Mouse (Mus musculus): Measurements from ENCODE around the gene Calml4. TPM values are rescaled to one million over a fixed set of nuclear protein-coding genes. Genes with fewer than 3 reads are reported as not detected.

Calml4 gene
- total and polyA plus RNA-seq, 3 experiments = not detected

DNA sequence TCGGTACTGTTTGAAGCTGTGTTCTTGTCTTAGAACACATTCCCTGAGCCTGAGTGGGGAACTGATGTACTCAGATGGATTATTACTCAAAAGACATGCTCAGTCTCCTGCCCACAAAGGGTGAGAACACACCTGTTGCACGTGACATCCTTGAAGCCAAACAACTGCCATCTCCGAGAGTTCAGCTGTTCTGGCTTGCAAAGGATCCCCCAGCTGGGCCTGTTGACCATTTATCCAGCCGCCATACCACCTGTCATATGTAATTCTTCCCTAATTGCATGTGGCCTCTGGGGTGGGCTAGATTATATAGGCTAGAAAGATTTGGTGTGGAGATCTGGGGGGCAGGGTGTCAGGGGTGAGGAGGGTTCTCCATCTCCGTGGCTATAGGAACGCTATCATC is 37.1 kb upstream of the Calml4 start:
- in situ Hi-C loops (cut with MboI; ENCODE audit: low pct_ligation_motif_present, low pct_unique_long_range_greater_than_20kb, low sequenced_read_pairs) (loop anchor here (25.0 kb wide), 1 partner anchor 566 kb away; the partner anchor contains the start of genes 2300009A05Rik and Map2k5), dilution Hi-C loops (cut with MboI; ENCODE audit: extremely low pct_ligation_motif_present, extremely low pct_unique_long_range_greater_than_20kb, low sequenced_read_pairs) (no loop called here)
- no peak for DNase-seq (ENCODE audit: extremely low read depth)
- Histone ChIP-seq H3K4me2 (ENCODE audit: insufficient read depth, low read depth, poor library complexity, severe bottlenecking) (no peak overlapping the region), H3K27me3 (replicated peaks) (no peaks in the 10 kb centered on the region), H3K9me3 (replicated peaks; ENCODE audit: low read length) (no peaks in the 10 kb centered on the region), H3K27ac (ENCODE audit: insufficient read depth, low read depth) (no peak overlapping the region), H3K9ac (ENCODE audit: insufficient read depth, low read depth) (no peak overlapping the region), H3K4me3 (replicated peaks in 1 of 3; ENCODE audit: low read depth in 2 of 3, low read length in 2 of 3, poor library complexity in 1 of 3) (no peak overlapping the region), H3K79me2 (replicated peaks; ENCODE audit: control insufficient read depth, extremely low read depth, insufficient read depth, poor library complexity, severe bottlenecking) (no peaks in the 10 kb centered on the region), H3K4me1 (ENCODE audit: control insufficient read depth in 1 of 2, insufficient read depth in 2 of 2) (peaks cover 15 to 30% of the 10 kb centered on the region in 2 experiments), H3K36me3 (replicated peaks in 1 of 2; ENCODE audit: control insufficient read depth in 1 of 2, insufficient read depth in 1 of 2, low read length in 1 of 2) (no peaks in the 10 kb centered on the region)
- TF ChIP-seq SMC3 (IDR thresholded peaks at IDR 0.05; ENCODE audit: low read depth, low read length) (no peak), RCOR1 (conservative IDR thresholded peaks at IDR 0.05; ENCODE audit: low read depth, low read length) (no peak), MYC (IDR thresholded peaks at IDR 0.05; ENCODE audit: low read depth, low read length) (no peak), ZNF384 (IDR thresholded peaks at IDR 0.05; ENCODE audit: low read depth, low read length) (no peak), EP300 (IDR thresholded peaks at IDR 0.05; ENCODE audit: low read length) (no peak), POLR2AphosphoS2 (IDR thresholded peaks at IDR 0.05; ENCODE audit: low read depth, low read length) (no peak), KAT2A (IDR thresholded peaks at IDR 0.05; ENCODE audit: insufficient replicate concordance, low read length) (no peak), CTCF (conservative IDR thresholded peaks at IDR 0.05 in 1 of 2, IDR thresholded peaks at IDR 0.05 in 1 of 2; ENCODE audit: low read depth in 2 of 2, low read length in 2 of 2) (no peak), NRF1 (IDR thresholded peaks at IDR 0.05; ENCODE audit: low read depth, low read length) (no peak), ETS1 (conservative IDR thresholded peaks at IDR 0.05; ENCODE audit: low read depth, low read length) (no peak), POLR2A (IDR thresholded peaks at IDR 0.05; ENCODE audit: low read depth, low read length) (no peak)

DNA sequence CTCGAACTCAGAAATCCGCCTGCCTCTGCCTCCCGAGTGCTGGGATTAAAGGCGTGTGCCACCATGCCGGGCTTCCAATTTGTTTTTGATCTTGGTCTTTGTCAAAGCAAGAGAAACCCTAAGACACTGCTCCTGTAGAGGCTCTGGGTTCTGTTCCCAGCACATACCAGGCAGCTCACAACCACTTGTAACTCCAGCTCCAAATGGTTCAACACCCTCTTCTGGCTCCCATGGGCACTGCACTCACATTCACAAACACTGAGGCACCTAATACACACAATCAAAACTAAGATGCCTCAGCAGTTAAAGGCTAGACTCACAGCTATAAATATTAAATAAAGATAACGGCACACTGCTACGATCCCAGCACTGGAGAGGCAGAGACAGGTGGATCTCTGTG is 36.1 kb upstream of the Calml4 start:
- TF ChIP-seq MAZ (IDR thresholded peaks at IDR 0.05; ENCODE audit: low read depth, low read length) (no peak), NELFE (IDR thresholded peaks at IDR 0.05; ENCODE audit: low read depth, low read length) (no peak), PAX5 (IDR thresholded peaks at IDR 0.05; ENCODE audit: low read length) (no peak), RCOR1 (conservative IDR thresholded peaks at IDR 0.05; ENCODE audit: low read depth, low read length) (no peak), SMC3 (IDR thresholded peaks at IDR 0.05; ENCODE audit: low read depth, low read length) (no peak), BHLHE40 (IDR thresholded peaks at IDR 0.05; ENCODE audit: low read depth, low read length) (no peak), NRF1 (IDR thresholded peaks at IDR 0.05; ENCODE audit: low read depth, low read length) (no peak), ZKSCAN1 (IDR thresholded peaks at IDR 0.05; ENCODE audit: borderline replicate concordance, low read depth, low read length) (no peak)
- dilution Hi-C loops (cut with MboI; ENCODE audit: extremely low pct_ligation_motif_present, extremely low pct_unique_long_range_greater_than_20kb, low sequenced_read_pairs) = no loop called here
- Histone ChIP-seq H3K9ac (ENCODE audit: insufficient read depth, low read depth) (no peak overlapping the region), H3K4me3 (replicated peaks in 1 of 3; ENCODE audit: low read depth in 2 of 3, low read length in 2 of 3, poor library complexity in 1 of 3) (no peak overlapping the region), H3K36me3 (replicated peaks in 1 of 2; ENCODE audit: control insufficient read depth in 1 of 2, insufficient read depth in 1 of 2, low read length in 1 of 2) (no peaks in the 10 kb centered on the region), H3K79me2 (replicated peaks; ENCODE audit: control insufficient read depth, extremely low read depth, insufficient read depth, poor library complexity, severe bottlenecking) (no peaks in the 10 kb centered on the region), H3K27me3 (replicated peaks) (no peaks in the 10 kb centered on the region), H3K27ac (ENCODE audit: insufficient read depth, low read depth) (no peak overlapping the region), H3K4me2 (ENCODE audit: insufficient read depth, low read depth, poor library complexity, severe bottlenecking) (no peak overlapping the region), H3K9me3 (replicated peaks; ENCODE audit: low read length) (no peaks in the 10 kb centered on the region), H3K4me1 (ENCODE audit: control insufficient read depth in 1 of 2, insufficient read depth in 2 of 2) (peaks cover 12 to 25% of the 10 kb centered on the region in 2 experiments)
- no peak for DNase-seq (ENCODE audit: extremely low read depth)
- in situ Hi-C loops (cut with MboI; ENCODE audit: low pct_ligation_motif_present, low pct_unique_long_range_greater_than_20kb, low sequenced_read_pairs) = loop anchor here (25.0 kb wide), 1 partner anchor 565 kb away; the partner anchor contains the start of genes 2300009A05Rik and Map2k5
